Mouse (Mus musculus) liver, adult (tissue): ENCODE measurements around the gene Tmc2.

Experiments used
- GATA4 ChIP-seq: IDR thresholded peaks from 2 replicates; pipeline ENCODE4 v1.6.1; 2014; ENCODE audit warnings: mild to moderate bottlenecking, low read length; ENCODE audit not compliant: insufficient replicate concordance

Gene Tmc2

DNA sequence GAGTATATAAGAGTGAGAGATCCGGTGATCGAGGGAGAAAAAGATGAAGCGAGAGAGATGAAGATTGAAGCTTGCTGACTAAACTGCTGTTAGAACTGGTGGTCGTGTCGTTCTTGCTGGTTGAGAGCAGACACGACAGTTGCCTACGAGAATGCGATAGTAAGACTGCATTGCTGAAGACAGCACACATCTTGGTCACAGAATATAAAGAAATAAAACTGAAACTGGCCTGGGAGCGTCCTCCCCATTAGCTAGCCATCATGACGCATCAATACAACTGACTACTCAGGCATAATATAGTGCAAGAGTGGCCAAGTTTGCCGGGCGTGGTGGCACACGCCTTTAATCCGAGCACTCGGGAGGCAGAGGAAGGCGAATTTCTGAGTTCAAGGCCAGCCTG, at the start of gene Tmc2:
Gene Tmc2, plus strand, starts transcription at position 301 of the 400 bp plus-strand sequence.
- no peak for TF ChIP-seq GATA4

DNA sequence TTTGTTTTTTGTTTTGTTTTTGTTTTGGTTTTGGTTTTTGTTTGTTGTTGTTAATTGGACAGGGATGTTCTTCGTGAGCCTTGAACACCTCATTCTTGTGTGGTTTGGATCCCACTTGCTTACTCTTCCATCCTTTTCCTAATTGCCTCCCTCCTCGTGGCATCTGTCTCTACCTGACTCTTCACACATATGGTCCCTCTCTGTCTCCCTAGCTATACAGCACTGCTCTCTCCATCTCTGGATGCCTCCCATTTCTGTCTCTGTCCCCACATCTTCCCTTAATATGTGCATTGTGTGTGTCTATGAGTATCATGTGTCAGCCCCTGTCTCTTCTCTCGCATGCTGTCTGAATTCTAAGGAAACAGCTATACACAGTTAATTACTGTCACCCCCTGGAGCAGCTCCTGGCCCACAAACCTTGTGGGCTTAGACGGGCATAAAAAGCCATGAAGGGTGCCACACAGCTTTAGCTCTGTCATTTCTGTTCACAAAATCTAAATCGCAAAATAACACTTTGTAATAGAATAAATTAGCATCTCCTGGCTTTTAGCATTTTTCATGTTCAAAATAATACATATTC, 48.8 kb upstream of the Tmc2 start:
- TF ChIP-seq GATA4, result no peak

DNA sequence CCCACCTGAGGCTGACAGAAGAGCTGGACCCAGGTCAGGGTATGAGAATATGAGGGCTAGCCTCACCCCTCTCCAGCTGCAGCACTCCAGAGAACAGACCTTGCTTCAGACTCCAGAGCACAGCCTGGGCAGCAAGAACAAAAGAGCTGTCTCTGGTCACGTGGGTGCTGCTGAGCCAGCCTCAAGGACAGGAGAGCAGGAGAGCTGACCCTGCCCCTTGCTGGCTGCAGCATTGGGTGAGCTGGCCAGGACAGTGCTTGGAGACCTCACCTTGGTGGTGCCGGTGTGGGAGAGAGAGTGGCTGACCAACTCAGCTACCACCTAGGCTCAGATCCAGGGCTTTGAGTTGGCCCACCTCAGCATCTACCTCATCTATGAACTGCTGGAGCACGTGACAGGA, 39.8 kb upstream of the Tmc2 start:
- no peak for TF ChIP-seq GATA4

DNA sequence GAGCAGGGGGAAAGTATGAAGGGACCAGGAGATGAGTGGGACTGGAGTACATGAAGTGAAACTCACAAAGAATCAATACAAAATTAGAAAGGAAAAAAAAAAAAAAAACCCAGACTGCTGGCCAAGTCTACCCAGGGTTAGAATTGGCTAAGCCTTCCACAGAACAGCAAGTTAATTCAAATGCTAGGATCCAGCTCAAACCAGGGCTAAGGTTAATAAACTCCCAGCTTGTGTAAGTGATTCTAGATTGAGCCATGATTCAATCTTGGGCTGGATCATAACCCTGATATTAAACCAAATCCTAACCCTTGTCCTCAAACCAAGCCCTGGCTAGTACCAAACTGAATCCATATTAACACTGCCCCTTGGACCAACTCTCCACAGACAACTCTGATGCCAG, 39.1 kb upstream of the Tmc2 start:
- TF ChIP-seq GATA4, result no peak

DNA sequence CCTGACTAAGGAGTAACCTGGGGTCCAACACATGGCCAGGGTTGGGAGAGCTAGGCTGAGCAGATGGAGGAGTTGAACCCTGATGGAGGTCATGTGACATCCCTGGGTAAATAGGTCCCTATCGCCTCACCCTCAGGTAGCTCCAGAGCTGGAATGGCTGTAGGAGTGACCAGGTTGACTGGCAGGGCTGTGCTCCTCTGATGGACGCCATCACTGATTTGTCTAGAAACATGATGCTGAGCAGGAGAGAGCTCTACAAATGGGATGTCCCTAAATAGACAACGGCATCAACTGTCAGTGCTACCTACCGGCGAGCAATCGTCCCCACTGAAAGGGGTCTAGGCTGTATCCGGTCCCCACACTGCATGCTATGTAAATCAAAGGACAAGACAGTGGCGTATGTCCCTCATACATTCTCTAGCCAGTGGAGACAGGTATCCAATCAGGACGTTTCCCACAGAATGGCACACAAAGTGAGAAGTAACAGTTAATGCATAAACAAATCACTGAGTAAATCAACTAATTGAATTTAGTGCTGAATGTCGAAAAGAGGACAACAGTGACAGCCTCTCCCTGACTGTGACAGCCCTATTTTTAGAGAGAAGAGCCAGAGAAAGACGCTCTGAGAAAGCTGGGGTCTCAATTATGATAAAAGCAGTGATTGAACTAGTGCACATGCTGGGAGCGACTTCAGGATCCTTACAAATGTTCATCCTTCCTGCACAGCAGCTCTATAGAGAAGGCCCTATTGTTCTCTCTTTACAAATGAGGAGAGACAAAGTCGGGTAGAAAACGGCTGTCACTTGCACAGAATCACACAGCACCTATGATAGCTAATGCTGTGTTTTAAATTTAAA, 37.5 kb upstream of the Tmc2 start:
- TF ChIP-seq GATA4, result no peak

DNA sequence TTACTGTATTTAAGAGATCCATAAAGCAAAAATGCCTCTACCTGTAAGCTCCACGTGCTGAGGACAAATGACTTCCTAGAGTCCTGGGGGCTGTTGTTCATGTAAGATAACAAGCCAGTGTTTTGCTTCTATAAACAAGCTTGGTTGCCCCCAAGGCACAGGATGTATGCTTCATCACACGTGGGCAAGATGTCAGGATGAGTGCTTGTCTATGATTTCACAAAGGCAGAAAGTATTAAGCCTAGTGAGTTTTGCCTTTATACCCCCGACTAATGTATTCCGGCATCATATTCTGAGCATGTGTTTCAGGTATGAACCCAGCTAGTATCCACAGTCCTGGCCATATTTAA, 36.9 kb upstream of the Tmc2 start:
- no peak for TF ChIP-seq GATA4

DNA sequence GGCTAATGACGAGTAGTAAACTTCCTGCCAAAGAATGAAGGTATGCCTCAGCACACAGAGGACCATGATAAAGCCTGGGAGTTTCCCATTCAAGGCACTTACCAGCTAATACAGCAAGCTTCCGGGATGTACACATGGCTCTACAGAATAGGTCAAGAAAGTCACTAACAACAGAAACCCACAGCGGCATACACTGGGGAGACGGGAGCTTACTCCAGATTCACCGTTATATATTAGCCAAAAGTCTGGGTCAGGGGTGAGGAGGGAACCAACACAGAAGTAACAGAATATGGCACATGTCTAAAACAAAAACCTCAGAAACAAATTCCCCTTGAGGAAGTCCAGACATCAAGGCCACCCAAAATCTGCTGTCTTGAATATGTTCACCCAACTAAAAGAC, 32.3 kb upstream of the Tmc2 start:
- TF ChIP-seq GATA4, result no peak

DNA sequence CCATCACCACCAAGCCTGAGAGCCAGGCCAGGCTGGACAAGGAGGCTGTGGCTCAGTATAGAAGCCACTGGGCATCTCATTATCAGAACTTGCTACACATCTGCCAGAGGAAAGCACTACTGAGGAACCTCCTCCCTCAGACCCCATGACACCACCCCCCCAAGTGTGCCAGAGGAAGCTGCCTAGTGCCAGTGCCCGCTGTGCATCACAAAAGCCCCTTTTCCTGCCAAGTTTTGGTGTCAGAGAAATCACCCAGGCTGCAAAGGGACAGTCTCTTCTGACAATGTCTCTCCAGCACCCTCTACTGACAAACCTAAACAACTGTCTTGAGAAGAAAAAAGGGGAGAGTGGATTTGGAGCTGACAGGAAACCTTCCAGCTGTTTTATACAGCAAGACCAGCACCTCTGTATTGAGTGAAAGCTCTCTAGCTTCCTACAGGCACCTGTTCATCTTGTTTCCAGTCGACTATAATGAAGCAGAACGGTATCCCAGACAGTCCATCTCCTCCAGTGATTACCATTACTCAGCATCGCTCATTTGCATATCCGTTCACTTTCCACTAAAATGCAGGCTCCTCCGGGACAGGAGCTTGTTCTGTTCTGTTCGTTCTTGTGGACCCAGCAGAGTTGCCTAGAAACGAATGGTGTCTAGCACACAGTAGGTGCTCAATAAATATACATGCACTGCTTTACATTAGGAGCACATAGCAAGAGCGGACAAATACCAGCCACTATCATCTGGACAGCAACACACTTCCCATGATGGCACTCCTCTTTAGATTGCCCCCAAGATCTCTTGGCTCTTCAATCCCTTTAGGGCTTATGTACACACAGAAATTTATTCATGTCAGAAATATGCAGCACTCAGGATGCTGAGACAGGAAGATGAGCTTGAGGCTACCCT, 28.4 kb upstream of the Tmc2 start:
- TF ChIP-seq GATA4, result no peak

DNA sequence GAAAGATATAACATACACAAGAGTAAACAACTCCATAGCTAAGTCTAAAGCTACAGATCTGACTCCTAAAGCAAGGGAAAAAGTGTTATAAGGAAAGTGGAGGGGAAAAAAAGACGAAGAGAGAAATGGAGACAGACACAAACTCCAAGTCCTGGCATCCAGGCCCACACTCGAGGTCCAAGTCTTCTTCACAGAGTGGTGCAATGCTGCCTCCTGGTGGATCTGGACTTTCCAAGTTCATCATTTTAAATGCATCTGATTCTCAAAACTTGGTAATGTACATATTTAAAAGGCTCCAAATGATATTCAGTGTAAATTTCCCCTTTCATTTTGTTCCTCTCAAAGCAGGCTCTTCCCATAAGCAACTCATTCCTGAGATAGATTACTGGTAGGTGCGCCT, 27.1 kb upstream of the Tmc2 start:
- TF ChIP-seq GATA4, result no peak

DNA sequence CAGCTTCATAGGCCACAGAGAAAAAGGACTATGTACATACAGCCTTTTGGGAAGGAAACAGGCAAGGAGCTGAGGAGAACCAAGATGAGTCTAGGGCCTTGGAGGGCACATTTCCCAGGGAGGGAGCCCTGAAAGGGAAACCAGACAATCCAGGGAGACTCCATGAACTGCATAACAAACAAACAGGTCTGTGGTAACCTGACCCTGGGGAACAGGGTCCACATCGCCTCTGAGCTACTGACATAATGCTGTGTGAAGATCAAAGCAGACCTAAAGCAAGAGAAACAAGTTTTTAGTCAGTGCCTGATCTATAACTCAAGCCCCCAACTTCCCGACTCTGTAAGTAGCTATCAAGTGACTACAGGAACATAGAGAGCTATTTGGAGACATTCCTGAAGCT, 23.3 kb upstream of the Tmc2 start:
- no peak for TF ChIP-seq GATA4

DNA sequence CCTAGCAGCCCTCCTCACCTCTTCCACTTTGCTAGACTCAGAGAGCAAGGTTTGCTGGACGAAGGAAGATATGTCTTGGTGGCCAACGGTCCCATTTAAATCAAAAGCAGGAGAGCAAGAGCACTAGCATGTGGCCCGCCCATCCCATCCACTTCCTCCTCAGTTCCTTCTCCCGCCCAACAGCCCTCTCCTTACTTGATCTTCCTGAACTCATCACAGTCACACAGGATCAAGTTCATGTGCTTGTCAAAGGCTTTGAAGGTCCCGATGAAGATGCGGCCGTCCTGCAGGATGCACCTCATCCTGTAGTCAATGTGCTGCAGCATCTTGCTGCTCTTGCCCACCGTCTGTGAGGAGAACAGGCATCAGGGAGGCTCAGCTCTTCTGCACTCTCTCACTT, 18.2 kb upstream of the Tmc2 start:
- no peak for TF ChIP-seq GATA4

DNA sequence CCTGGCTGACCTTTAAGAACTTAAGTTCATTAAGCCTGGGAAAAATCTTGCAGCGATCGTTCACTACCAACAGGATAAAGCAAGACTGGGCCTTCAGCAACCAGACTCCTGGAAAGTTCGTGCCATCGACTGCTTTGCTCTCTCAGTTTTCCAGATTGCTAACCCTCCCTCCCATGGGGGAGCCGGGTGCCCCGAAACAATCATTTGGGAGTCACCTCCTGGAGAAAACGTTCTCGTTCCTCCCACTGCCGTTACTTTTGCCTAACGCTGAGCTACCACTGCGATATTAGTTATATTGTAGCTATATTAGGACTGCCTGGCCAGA, 16.7 kb upstream of the Tmc2 start:
- no peak for TF ChIP-seq GATA4

DNA sequence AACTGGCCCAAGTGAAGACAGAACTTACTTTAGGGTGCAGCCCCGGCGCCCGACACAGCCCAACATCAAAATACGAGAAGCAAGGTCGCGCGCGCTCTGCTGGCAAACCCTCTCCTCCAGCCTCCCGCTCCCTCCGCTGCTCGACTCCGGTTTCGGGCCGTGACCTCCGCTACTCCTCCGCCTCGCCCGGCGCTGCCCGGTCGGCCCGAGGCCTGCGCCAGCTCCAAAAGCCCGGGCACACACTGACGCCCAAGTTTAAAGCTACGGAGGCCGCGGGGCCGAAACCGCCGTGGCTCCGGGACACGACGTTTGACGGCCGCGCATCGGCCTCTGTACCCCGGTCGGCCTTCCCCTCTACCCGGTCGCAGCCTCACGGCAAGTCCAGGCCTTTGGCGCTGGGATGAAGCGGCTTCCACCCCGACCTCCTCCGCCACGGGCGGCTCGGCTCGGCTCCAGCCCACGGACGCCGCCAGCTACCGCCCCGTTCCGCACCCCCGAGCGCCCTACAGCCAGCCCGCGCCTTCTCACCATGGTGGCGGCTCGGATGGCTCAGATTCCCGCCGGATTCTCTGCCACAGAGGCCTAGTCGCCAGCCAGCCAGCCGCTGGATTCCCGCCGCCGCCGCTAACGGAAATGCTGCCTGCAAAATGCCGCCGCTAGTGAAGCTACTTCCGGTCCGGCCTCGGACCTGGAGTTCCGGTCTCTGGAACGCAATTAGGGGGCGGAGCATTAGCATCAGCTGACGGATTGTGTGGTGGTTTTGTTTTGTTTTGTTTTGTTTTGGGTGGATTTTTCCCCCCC, 16.1 kb upstream of the Tmc2 start, which contains the start of gene Snrpb:
Gene Snrpb, minus strand, starts transcription at position 698 of the 801 bp plus-strand sequence.
- TF ChIP-seq GATA4, result no peak

DNA sequence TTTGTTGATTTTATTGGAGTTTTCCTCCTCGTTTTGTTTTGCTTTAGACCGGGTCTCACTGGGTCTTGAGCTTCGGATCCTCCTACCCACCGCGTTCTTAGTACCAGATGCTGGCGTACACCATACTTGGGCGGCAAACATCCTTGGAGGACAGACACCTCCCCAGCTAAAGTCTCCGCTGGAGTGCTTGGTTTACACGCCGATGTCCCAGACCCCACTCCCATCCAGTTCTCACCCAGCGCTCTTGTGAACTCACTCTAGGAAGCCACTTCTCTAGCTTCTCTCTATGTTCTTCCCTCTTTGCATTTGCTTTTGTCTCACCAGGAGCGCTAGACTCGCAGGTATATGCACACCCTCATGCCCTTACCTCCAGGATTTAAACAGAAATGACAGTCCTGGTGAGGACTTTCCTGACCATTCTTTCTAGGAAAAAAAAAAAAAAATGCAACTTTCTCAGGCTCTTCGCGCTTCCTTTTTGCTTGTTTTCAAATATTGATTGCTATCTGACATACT, 15.4 kb upstream of the Tmc2 start:
- no peak for TF ChIP-seq GATA4

DNA sequence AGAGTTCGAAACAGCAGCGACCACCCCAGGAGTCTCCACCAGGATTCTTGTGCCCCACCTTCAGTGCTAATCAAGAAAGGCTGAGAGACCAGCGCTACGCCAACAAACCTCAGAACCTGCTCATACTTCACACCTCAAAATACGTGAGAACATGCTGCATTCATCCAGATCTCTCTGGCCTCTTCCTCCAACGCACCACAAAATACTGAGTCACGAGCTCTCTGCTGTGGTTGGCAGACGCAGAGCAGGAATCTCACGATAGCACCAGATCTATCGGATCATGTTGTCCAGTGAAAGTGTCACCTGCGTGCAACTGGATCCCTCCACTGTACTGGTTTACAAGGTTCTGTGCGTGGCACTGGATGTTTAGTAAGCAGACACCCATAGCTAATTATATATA, 6.6 kb upstream of the Tmc2 start:
- no peak for TF ChIP-seq GATA4
